Mouse (Mus musculus) inflammation-experienced regulatory T-cells, adult 16 weeks (primary cell): ENCODE results near the gene Pkdcc. TPM values are rescaled to one million over a fixed set of nuclear protein-coding genes. Genes with fewer than 3 reads are reported as not detected.

Experiments used
- polyA plus RNA-seq: library from polyadenylated mRNA; unstranded; fragments of 100-300 nt; shearing (Covaris generic); gene quantifications from one replicate; pipeline ENCODE4 v1.2.1, GENCODE M21; 2017

Pkdcc gene
- 0.22 TPM for polyA plus RNA-seq

GRCm38 (mm10) chr17:83214674-83215528 is at the start of gene Pkdcc:
TSS of gene Pkdcc (plus strand) at chr17:83215292.

Other genes starting within 250 kb of the Pkdcc start
- gene Eml4, start 135.6 kb downstream of the Pkdcc start, polyA plus RNA-seq, result 14.6 TPM